Mouse (Mus musculus): ENCODE measurements around the gene Camk2n2. TPM values are rescaled to one million over a fixed set of nuclear protein-coding genes. Genes with fewer than 3 reads are reported as not detected.
A peak's percentile ranks its signal among the peaks of the same experiment; 100 is the strongest.
"Not testable (repeated sequence)": the region's sequence is repeated elsewhere in the genome, so short reads cannot be mapped to it uniquely, and the experiment has no call there.

The Camk2n2 gene
- 3.5 TPM in 2 replicates for polyA plus RNA-seq (2012; rRNA removed)

GRCm38 (mm10) chr16:20621191-20621990 is at the start of gene Camk2n2:
Gene Camk2n2 (minus strand): TSS chr16:20621287.
- H3K36me3 ChIP-seq (ENCODE audit: control insufficient read depth, insufficient read depth, low read length): no peaks in the 10 kb centered on the region
- peaks cover 11% of the 10 kb centered on the region; the same call in 1 of the 2 replicates for H3K27me3 ChIP-seq (ENCODE audit: control insufficient read depth, insufficient read depth, low read length)
- TF ChIP-seq CTCF (IDR thresholded peaks at IDR 0.05; ENCODE audit: borderline replicate concordance, control insufficient read depth, extremely low read depth, insufficient read depth, low read length, poor library complexity) (no peak), POLR2A (IDR thresholded peaks at IDR 0.05; ENCODE audit: control insufficient read depth, extremely low read depth, insufficient read depth, low read length, poor library complexity) (no peak)
- WGBS: under 1% methylated on average over 91 of the region's 92 CpGs
- H3K4me3 ChIP-seq (ENCODE audit: control insufficient read depth, insufficient read depth, low read length): peak within 1 kb of the TSS; percentile 68
- no peak within 1 kb of the TSS for H3K27ac ChIP-seq (ENCODE audit: control insufficient read depth, insufficient read depth, low read length)
- peak; percentile 35 for DNase-seq
- H3K4me1 ChIP-seq (replicated peaks; ENCODE audit: control insufficient read depth, insufficient read depth, low read length): peaks cover 24% of the 10 kb centered on the region

DNA sequence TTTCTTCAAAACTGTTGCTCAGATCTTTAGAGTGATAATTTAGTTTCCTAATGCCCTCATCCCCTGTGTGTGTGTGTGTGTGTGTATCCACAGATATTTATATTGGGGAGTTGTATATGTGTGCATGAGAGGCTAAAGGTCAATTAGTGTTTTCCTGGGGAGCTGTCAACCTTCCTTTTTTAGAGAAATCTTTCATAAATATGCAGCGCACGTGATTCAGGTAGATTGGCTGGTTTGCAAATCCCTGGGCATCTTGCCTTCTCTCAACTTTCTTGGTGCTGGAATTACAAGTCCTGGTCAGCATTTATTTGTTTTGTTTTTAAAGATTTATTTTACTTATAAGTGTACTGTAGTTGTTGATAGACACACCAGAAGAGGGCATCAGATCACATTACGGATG is 49.2 kb upstream of the Camk2n2 start:
- Histone ChIP-seq H3K27me3 (ENCODE audit: control insufficient read depth, insufficient read depth, low read length) (no peaks in the 10 kb centered on the region), H3K4me3 (ENCODE audit: control insufficient read depth, insufficient read depth, low read length) (no peak overlapping the region), H3K36me3 (ENCODE audit: control insufficient read depth, insufficient read depth, low read length) (no peaks in the 10 kb centered on the region; the same call in 1 of the 2 replicates), H3K4me1 (replicated peaks; ENCODE audit: control insufficient read depth, insufficient read depth, low read length) (peaks cover 16% of the 10 kb centered on the region), H3K27ac (ENCODE audit: control insufficient read depth, insufficient read depth, low read length) (no peak overlapping the region)
- TF ChIP-seq POLR2A (IDR thresholded peaks at IDR 0.05; ENCODE audit: control insufficient read depth, extremely low read depth, insufficient read depth, low read length, poor library complexity): no peak
- no peak for TF ChIP-seq CTCF (IDR thresholded peaks at IDR 0.05; ENCODE audit: borderline replicate concordance, control insufficient read depth, extremely low read depth, insufficient read depth, low read length, poor library complexity)
- WGBS: 96% methylated on average over 3 of the region's 3 CpGs
- no peak for DNase-seq

DNA sequence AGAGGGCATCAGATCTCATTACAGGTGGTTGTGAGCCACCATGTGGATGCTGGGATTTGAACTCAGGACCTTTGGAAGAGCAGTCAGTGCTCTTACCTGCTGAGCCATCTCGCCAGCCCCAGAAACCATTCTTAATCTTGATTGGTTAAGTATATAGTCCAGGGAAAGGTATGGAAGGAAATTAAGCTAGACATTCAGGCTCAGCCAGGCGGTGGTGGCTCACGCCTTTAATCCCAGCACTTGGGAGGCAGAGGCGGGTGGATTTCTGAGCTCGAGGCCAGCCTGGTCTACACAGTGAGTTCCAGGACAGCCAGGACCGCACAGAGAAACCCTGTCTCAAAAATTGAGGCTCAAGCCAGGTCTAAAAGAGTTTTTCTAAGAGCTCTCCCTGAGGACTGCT is 46.9 kb upstream of the Camk2n2 start, which contains the start of gene Eif4g1:
Eif4g1 (plus strand) TSS at position 301 of the 400 bp plus-strand sequence.
- WGBS: 95% methylated on average over 5 of the region's 6 CpGs
- DNase-seq; H3K27ac ChIP-seq (ENCODE audit: control insufficient read depth, insufficient read depth, low read length); H3K27me3 ChIP-seq (ENCODE audit: control insufficient read depth, insufficient read depth, low read length); H3K36me3 ChIP-seq (ENCODE audit: control insufficient read depth, insufficient read depth, low read length); H3K4me3 ChIP-seq (ENCODE audit: control insufficient read depth, insufficient read depth, low read length); H3K4me1 ChIP-seq (replicated peaks; ENCODE audit: control insufficient read depth, insufficient read depth, low read length): not testable (repeated sequence)

DNA sequence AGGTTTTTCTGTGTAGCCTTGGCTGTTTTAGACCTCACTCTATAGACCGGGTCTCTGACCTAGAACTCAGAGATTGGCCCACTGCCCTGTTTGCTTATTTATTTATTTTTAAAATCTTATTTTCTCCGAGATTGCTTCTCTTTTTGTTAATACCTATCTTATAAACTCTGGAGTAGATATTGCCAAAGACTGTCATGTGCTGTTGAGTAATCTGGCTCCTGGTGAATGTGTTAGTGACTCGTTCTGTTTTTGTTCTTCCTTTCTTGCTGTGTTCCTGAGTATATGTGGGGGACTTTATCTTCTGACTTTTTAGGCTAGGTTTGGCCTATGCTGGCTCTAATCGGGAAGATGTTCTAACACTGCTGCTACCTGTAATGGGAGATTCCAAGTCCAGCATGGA is 36.6 kb upstream of the Camk2n2 start:
- H3K4me3 ChIP-seq (ENCODE audit: control insufficient read depth, insufficient read depth, low read length): no peak overlapping the region
- TF ChIP-seq POLR2A (IDR thresholded peaks at IDR 0.05; ENCODE audit: control insufficient read depth, extremely low read depth, insufficient read depth, low read length, poor library complexity) (no peak), CTCF (IDR thresholded peaks at IDR 0.05; ENCODE audit: borderline replicate concordance, control insufficient read depth, extremely low read depth, insufficient read depth, low read length, poor library complexity) (no peak)
- no peaks in the 10 kb centered on the region for H3K27me3 ChIP-seq (ENCODE audit: control insufficient read depth, insufficient read depth, low read length)
- no peaks in the 10 kb centered on the region for H3K4me1 ChIP-seq (replicated peaks; ENCODE audit: control insufficient read depth, insufficient read depth, low read length)
- no peak for DNase-seq
- peaks cover 72% of the 10 kb centered on the region for H3K36me3 ChIP-seq (ENCODE audit: control insufficient read depth, insufficient read depth, low read length)
- 97% methylated on average over 4 of the region's 4 CpGs for WGBS
- H3K27ac ChIP-seq (ENCODE audit: control insufficient read depth, insufficient read depth, low read length): no peak overlapping the region

GRCm38 (mm10) chr16:20653315-20653714 is 32.2 kb upstream of the Camk2n2 start:
- WGBS: 69% methylated on average over 2 of the region's 2 CpGs
- no peak overlapping the region for H3K4me3 ChIP-seq (ENCODE audit: control insufficient read depth, insufficient read depth, low read length)
- peaks cover 3% of the 10 kb centered on the region for H3K4me1 ChIP-seq (replicated peaks; ENCODE audit: control insufficient read depth, insufficient read depth, low read length)
- H3K27me3 ChIP-seq (ENCODE audit: control insufficient read depth, insufficient read depth, low read length): no peaks in the 10 kb centered on the region
- peaks cover 31% of the 10 kb centered on the region for H3K36me3 ChIP-seq (ENCODE audit: control insufficient read depth, insufficient read depth, low read length)
- no peak overlapping the region for H3K27ac ChIP-seq (ENCODE audit: control insufficient read depth, insufficient read depth, low read length)
- DNase-seq: no peak
- TF ChIP-seq POLR2A (IDR thresholded peaks at IDR 0.05; ENCODE audit: control insufficient read depth, extremely low read depth, insufficient read depth, low read length, poor library complexity): no peak
- TF ChIP-seq CTCF (IDR thresholded peaks at IDR 0.05; ENCODE audit: borderline replicate concordance, control insufficient read depth, extremely low read depth, insufficient read depth, low read length, poor library complexity): no peak

GRCm38 (mm10) chr16:20651947-20652310 is 30.8 kb upstream of the Camk2n2 start:
- Histone ChIP-seq H3K27ac (ENCODE audit: control insufficient read depth, insufficient read depth, low read length) (no peak overlapping the region), H3K4me3 (ENCODE audit: control insufficient read depth, insufficient read depth, low read length) (peak overlapping the region; percentile 89), H3K4me1 (replicated peaks; ENCODE audit: control insufficient read depth, insufficient read depth, low read length) (peaks cover 3% of the 10 kb centered on the region), H3K36me3 (ENCODE audit: control insufficient read depth, insufficient read depth, low read length) (peaks cover 17% of the 10 kb centered on the region), H3K27me3 (ENCODE audit: control insufficient read depth, insufficient read depth, low read length) (no peaks in the 10 kb centered on the region)
- 9% methylated on average over 12 of the region's 12 CpGs for WGBS
- TF ChIP-seq CTCF (IDR thresholded peaks at IDR 0.05; ENCODE audit: borderline replicate concordance, control insufficient read depth, extremely low read depth, insufficient read depth, low read length, poor library complexity) (no peak), POLR2A (IDR thresholded peaks at IDR 0.05; ENCODE audit: control insufficient read depth, extremely low read depth, insufficient read depth, low read length, poor library complexity) (no peak)
- no peak for DNase-seq

Measured in thymus, adult 2 months (tissue).